Mouse (Mus musculus) stomach, embryonic 15.5 days (tissue): ENCODE measurements around the gene Fam47e. TPM values are rescaled to one million over a fixed set of nuclear protein-coding genes. Genes with fewer than 3 reads are reported as not detected.

Source experiments
- ATAC-seq: fragments of 200-750 bp; cut with Nextera tagmentation; 2 replicates; pipeline ENCODE4 v1.8.0; 2017; ENCODE audit warnings: low read depth, moderate number of reproducible peaks, moderate TSS enrichment; ENCODE audit not compliant: insufficient read depth, low FRiP score
- H3K27ac ChIP-seq: fragments of 300-500 bp; sonication (generic); 2 replicates; pipeline ENCODE4 v1.5.1; 2015; ENCODE audit warnings: mild to moderate bottlenecking, inconsistent platforms
- H3K27me3 ChIP-seq: fragments of 300-500 bp; sonication (generic); replicated peaks from 2 replicates; pipeline ENCODE4 v1.6.1; 2015; ENCODE audit warnings: inconsistent platforms
- H3K36me3 ChIP-seq: fragments of 300-500 bp; sonication (generic); 2 replicates; pipeline ENCODE4 v1.6.1; 2015; ENCODE audit warnings: inconsistent platforms
- H3K4me1 ChIP-seq: fragments of 300-500 bp; sonication (generic); 2 replicates; pipeline ENCODE4 v1.6.1; 2015; ENCODE audit warnings: inconsistent platforms
- H3K4me2 ChIP-seq: fragments of 300-500 bp; sonication (generic); 2 replicates; pipeline ENCODE4 v1.6.1; 2015; ENCODE audit warnings: mild to moderate bottlenecking, inconsistent platforms
- H3K4me3 ChIP-seq: fragments of 300-500 bp; sonication (generic); replicated peaks from 2 replicates; pipeline ENCODE4 v1.5.1; 2015; ENCODE audit warnings: inconsistent platforms
- H3K9ac ChIP-seq: fragments of 300-500 bp; sonication (generic); 2 replicates; pipeline ENCODE4 v1.6.1; 2015; ENCODE audit warnings: inconsistent platforms
- H3K9me3 ChIP-seq: fragments of 300-500 bp; sonication (generic); 2 replicates; pipeline ENCODE4 v1.6.1; 2016; ENCODE audit warnings: inconsistent platforms
- WGBS: fragments of 180-500 bp; shearing (Covaris S2); methylation state at CpG from one replicate; pipeline ENCODE4 v1.1.7; 2015; 5-methylcytosine and 5-hydroxymethylcytosine counted together
- polyA plus RNA-seq: library from polyadenylated mRNA; unstranded; fragments of >200 nt; fragmentation: Nextera tagmentation; extraction: Ambion mirVana; gene quantifications from 2 replicates; pipeline ENCODE4 v1.2.1, GENCODE M21; 2015

Fam47e gene
- polyA plus RNA-seq, 1 experiment from 2014 or later: 0.36 TPM

DNA sequence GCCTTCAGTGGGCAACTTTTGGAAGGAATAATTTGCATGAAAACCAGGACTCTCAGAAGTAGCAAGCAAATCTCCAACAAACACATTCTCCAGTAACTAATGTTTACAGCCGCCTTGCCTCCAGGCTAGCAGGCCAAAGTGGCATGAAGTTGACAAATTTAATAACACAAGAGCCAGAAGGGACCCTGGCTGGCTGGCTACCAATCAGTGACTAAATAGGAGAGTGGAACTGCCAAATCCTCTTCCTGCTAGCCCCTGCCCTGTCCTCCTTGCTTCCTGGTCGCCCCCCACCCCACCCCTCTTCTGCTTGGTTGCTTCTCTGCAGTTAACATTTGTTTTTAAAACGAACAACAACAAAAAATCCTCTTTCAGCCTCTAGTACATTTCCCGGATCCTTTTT, 426 bp upstream of the Fam47e start:
- no peak overlapping the region for H3K9ac ChIP-seq
- H3K36me3 ChIP-seq: no peaks in the 10 kb centered on the region
- no peaks in the 10 kb centered on the region for H3K9me3 ChIP-seq
- H3K4me3 ChIP-seq: no peak overlapping the region
- no peak overlapping the region for H3K27ac ChIP-seq
- WGBS: 72% methylated on average over 4 of the region's 4 CpGs
- no peaks in the 10 kb centered on the region for H3K27me3 ChIP-seq
- H3K4me1 ChIP-seq: no peaks in the 10 kb centered on the region
- no peak overlapping the region for H3K4me2 ChIP-seq
- ATAC-seq: no peak

DNA sequence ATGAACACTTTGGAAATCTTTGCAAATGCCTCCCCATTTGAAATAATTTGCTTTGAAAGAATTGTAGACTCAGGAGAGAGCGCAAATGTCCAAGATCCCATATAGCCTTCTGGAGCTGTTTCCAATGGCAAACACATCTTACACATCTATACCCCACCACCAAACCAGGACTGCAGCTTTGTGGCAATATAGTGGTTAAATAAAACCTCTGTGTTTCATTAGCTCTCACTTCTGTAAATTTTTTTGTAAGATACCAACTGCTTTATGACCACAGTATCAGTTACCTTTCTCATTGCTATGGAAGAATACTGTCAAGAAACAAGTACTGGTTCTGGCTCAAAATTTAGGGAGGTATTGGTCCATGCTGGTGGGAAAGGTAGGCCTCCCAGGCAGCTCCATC, 1.0 kb downstream of the Fam47e start:
- H3K9ac ChIP-seq: no peak overlapping the region
- H3K36me3 ChIP-seq: no peaks in the 10 kb centered on the region
- H3K27me3 ChIP-seq: no peaks in the 10 kb centered on the region
- ATAC-seq: no peak
- H3K4me1 ChIP-seq: no peaks in the 10 kb centered on the region
- WGBS: 92% methylated on average over 1 of the region's 1 CpGs
- no peak overlapping the region for H3K4me3 ChIP-seq
- H3K9me3 ChIP-seq: no peaks in the 10 kb centered on the region
- no peak overlapping the region for H3K4me2 ChIP-seq
- no peak overlapping the region for H3K27ac ChIP-seq

DNA sequence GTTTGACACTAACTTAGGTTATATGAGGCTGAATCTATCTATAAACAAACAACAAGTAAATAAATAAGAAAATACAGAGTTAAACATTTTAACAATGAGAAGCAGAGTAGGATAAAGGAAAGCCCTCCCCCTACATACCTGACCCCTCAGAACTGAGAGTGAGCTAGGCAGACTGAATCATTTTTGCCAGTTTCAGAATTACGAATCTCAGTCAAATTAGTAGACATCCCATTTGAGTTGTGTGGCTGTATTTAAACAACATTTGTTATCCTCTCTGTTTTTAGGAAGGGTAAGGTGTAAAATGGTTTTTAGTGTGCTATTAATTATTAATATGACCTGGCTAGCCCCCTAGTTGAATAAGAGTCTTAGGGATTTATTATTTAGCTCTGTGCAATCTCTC, 2.6 kb downstream of the Fam47e start:
- 88% methylated on average over 1 of the region's 1 CpGs for WGBS
- Histone ChIP-seq H3K4me3 (no peak overlapping the region), H3K36me3 (no peaks in the 10 kb centered on the region), H3K9me3 (no peaks in the 10 kb centered on the region), H3K4me2 (no peak overlapping the region), H3K4me1 (no peaks in the 10 kb centered on the region), H3K27ac (no peak overlapping the region), H3K27me3 (no peaks in the 10 kb centered on the region), H3K9ac (no peak overlapping the region)
- ATAC-seq: no peak

DNA sequence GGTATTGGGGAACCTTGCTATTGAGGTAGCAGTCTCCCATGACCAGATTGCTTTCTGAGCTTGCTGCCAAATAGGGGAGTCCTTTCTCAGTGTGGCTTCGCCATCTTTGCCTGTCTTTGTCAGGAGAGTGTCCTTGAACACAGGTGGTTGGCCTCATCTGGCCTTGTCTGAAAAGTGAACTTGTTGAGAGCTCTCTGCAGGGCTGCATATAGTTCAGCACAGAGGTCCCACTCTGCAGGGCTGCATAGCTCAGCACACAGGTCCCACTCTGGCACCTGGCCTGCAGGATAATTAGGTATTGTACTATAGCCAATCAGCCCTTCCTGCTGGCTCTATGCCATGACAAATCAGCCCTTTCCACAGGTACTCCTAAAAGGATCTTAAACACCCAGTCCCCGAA, 5.3 kb downstream of the Fam47e start:
- H3K9me3 ChIP-seq: no peaks in the 10 kb centered on the region
- H3K27me3 ChIP-seq: no peaks in the 10 kb centered on the region
- H3K4me3 ChIP-seq: no peak overlapping the region
- H3K36me3 ChIP-seq: no peaks in the 10 kb centered on the region
- 66% methylated on average over 2 of the region's 2 CpGs for WGBS
- H3K27ac ChIP-seq: no peak overlapping the region
- no peaks in the 10 kb centered on the region for H3K4me1 ChIP-seq
- no peak for ATAC-seq
- no peak overlapping the region for H3K9ac ChIP-seq
- no peak overlapping the region for H3K4me2 ChIP-seq

DNA sequence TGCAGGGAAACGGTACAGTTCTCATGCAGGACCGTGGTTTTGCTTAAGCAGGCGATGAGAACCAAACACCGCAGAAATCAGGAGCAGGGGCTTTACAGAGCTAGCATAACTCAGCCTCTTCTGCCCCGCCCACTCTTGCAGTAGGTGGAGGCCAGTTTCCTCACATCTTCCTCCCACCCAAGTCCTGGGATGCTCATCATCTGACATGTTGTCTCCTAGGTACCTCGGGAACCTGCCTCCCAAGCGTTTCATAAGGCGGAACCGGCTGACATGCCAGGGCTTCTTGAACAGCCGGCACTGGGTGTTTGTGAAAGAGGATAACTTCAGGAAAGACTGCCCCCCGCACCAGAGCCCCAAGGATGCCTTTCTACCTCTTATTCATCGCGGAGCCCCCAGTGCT, 7.1 kb downstream of the Fam47e start:
- H3K9me3 ChIP-seq: no peaks in the 10 kb centered on the region
- no peak for ATAC-seq
- H3K36me3 ChIP-seq: no peaks in the 10 kb centered on the region
- H3K27me3 ChIP-seq: no peaks in the 10 kb centered on the region
- H3K4me1 ChIP-seq: no peaks in the 10 kb centered on the region
- no peak overlapping the region for H3K4me3 ChIP-seq
- H3K9ac ChIP-seq: no peak overlapping the region
- H3K4me2 ChIP-seq: no peak overlapping the region
- 76% methylated on average over 13 of the region's 13 CpGs for WGBS
- no peak overlapping the region for H3K27ac ChIP-seq

DNA sequence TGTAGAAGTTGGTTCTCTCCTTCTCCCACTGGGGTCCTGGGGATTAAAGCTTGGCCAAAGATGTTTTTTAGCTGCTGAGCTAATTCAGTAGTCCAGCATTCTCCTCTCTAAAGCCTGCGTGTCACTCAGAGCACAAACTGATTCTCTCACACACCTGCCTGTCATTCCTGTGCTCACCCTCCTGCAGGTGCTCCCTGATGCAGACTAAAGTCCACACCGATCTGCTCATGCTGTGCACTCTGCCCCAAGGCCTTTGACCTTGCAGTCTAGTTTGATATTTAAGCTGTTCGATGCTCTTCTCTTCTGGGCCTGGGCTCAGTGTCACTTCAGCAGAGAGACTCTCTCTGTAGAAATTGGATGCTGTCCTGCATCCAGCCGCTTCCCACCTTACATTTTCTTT, 16.4 kb downstream of the Fam47e start:
- no peaks in the 10 kb centered on the region for H3K36me3 ChIP-seq
- H3K27me3 ChIP-seq: no peaks in the 10 kb centered on the region
- H3K4me1 ChIP-seq: no peaks in the 10 kb centered on the region
- 79% methylated on average over 4 of the region's 4 CpGs for WGBS
- H3K27ac ChIP-seq: no peak overlapping the region
- ATAC-seq: no peak
- H3K4me3 ChIP-seq: no peak overlapping the region
- H3K9ac ChIP-seq: no peak overlapping the region
- H3K4me2 ChIP-seq: no peak overlapping the region
- H3K9me3 ChIP-seq: no peaks in the 10 kb centered on the region

DNA sequence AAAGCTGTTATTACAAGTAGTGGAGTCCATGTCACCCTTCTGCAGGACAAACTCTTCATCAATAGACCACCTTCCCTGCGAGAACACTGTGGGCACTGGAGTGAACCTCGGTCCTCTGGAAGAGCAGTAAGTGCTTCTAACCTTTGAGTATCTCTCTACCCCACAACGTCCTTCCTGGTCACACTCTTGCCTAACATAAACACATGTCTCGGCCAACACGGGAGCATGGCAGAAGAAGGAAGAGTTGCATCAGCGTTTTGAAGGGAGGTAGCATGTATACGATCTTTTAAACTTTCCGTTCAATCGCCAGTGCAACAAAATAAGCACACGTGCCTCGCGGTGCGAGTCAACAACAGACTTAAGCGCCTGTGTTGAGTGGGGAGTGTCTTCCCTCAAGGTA, 24.7 kb downstream of the Fam47e start:
- Histone ChIP-seq H3K9me3 (no peaks in the 10 kb centered on the region), H3K4me1 (no peaks in the 10 kb centered on the region), H3K36me3 (no peaks in the 10 kb centered on the region), H3K27ac (no peak overlapping the region), H3K27me3 (no peaks in the 10 kb centered on the region), H3K4me2 (no peak overlapping the region), H3K4me3 (no peak overlapping the region), H3K9ac (no peak overlapping the region)
- ATAC-seq: no peak
- 74% methylated on average over 14 of the region's 14 CpGs for WGBS

DNA sequence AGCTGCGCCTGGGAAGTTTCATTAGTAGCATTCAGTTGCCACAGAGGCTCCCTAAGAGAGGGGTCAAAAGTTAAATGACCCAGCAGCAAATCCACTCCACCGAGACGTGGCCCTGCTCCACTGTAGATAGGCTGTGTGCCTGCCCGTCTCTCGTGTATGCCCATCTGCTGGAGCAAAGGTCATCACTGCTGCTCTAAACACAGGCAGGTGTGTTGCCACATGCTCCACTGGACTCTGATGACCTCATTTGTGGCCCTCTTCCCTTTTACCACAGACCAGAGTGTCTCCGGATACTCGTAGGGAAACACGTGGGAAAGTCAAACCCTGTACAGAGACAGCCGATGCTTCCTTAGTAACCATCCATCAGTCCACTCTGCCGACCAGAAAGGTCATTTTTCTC, 31.1 kb downstream of the Fam47e start:
- no peak overlapping the region for H3K4me3 ChIP-seq
- no peak; the same call in 1 of the 2 replicates for ATAC-seq
- no peaks in the 10 kb centered on the region for H3K9me3 ChIP-seq
- no peaks in the 10 kb centered on the region for H3K36me3 ChIP-seq
- H3K4me2 ChIP-seq: no peak overlapping the region
- no peaks in the 10 kb centered on the region for H3K27me3 ChIP-seq
- H3K4me1 ChIP-seq: no peaks in the 10 kb centered on the region
- H3K9ac ChIP-seq: no peak overlapping the region
- H3K27ac ChIP-seq: no peak overlapping the region
- WGBS: 33% methylated on average over 10 of the region's 10 CpGs

DNA sequence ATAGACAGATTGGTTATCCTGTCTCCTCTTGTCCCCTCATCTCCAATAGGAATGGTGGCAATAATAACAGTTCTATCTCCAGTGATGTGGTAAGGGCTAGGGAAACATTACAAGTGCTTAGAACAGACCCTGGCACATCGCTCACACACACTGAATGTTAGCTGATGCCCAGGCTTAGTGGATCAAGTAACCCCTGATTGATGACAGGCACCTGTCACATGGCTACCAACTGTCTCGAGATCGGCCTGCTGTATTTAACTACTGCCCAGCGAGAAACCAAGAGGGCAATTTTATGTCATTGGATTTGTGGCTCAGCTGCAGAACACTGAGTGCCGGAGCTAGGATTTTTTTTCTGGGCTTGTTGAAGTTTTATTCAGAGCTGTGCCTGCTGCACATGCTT, 40.2 kb downstream of the Fam47e start:
- H3K4me2 ChIP-seq: no peak overlapping the region
- H3K27me3 ChIP-seq: no peaks in the 10 kb centered on the region
- H3K4me1 ChIP-seq: no peaks in the 10 kb centered on the region
- H3K36me3 ChIP-seq: no peaks in the 10 kb centered on the region
- WGBS: 82% methylated on average over 5 of the region's 5 CpGs
- no peak for ATAC-seq
- H3K9me3 ChIP-seq: no peaks in the 10 kb centered on the region
- no peak overlapping the region for H3K27ac ChIP-seq
- H3K4me3 ChIP-seq: no peak overlapping the region
- H3K9ac ChIP-seq: no peak overlapping the region

DNA sequence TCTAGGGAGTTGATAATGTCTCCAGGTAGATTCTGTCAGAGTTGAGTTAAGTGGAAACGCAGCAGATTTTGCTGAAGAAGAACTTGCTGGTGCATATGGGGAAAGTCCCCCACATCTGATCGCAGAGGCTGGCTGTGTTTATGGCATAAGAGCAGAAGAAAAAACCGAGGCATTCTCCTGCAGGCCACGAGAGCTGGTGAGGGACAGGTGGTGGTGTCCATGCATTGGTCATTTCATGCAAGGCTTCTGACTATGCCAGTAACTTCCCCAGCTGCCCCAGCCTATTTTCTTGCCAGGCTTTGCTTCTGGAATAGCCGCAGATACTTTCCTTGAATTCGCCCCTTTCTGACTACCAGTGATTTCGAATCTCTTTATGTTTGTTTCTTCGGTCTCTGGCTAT, 42.0 kb downstream of the Fam47e start:
- Histone ChIP-seq H3K27ac (no peak overlapping the region), H3K9ac (no peak overlapping the region), H3K27me3 (no peaks in the 10 kb centered on the region), H3K4me3 (no peak overlapping the region), H3K36me3 (no peaks in the 10 kb centered on the region), H3K4me1 (no peaks in the 10 kb centered on the region), H3K9me3 (no peaks in the 10 kb centered on the region), H3K4me2 (no peak overlapping the region)
- no peak for ATAC-seq
- 89% methylated on average over 8 of the region's 8 CpGs for WGBS

DNA sequence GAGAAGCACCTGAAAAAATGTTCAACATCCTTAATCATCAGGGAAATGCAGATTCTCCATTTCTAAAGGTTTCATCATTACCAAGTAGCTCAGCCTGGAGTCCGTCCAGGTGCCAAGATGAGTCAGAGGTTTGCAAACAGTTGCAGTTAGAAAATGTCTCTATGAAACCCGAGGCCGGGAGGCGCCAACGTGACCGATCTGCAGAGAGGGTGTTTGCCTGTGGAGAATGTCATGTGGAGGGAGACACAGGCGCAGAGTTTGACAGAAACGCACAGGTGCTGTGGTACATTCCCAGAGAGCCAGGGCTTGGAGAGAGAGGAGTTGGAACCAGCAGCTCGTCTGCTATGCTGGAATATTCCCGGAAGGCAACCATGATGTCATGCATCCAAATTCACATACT, 44.2 kb downstream of the Fam47e start:
- Histone ChIP-seq H3K4me3 (no peak overlapping the region), H3K36me3 (no peaks in the 10 kb centered on the region), H3K9ac (no peak overlapping the region), H3K4me2 (no peak overlapping the region), H3K9me3 (no peaks in the 10 kb centered on the region), H3K27me3 (no peaks in the 10 kb centered on the region), H3K27ac (no peak overlapping the region), H3K4me1 (0 out of 2 replicates have a peak, but pooled peaks cover 4% of the 10 kb centered on the region)
- WGBS: 60% methylated on average over 10 of the region's 10 CpGs
- no peak for ATAC-seq

DNA sequence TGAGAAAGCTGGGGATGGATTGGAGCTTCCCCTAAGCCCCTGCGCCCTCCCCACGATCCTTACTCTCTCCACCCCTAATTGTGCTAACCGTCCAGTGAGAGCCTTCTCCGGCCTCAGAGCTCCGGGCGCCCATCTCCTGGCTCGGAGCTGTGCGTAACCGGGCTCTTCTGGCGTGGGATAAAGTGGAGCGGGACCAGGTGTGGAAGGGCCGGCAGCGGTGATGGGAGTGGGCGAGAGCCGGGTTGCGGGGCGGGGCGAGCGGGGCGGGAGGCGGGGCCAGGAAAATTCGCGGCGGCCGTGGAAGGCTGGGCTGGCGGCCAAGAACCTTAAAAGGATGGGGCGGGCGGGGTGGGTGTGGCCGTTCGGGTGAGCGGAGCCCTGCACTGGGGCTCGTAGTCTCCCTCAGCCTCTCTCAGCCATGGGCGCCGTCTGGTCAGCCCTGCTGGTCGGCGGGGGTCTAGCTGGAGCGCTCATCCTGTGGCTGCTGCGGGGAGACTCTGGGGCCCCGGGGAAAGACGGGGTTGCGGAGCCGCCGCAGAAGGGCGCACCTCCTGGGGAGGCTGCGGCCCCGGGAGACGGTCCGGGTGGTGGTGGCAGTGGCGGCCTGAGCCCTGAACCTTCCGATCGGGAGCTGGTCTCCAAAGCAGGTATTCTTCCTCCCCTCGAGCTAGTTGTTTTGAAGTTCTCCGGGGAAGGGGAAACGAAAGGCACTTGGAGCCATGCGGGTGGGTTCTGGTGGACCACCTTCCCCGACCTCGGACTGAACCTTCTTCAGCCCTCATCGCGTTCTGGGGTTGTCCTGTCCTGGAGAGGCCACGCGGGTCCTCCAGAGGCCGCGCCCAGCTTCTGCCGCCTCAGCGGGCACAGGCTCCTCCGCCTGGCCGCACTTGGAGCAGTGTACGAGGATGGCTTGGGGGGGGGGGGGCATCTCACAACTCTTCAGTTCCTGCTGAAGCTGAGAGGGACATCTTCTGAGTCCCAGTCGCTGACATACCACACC, 48.1 kb downstream of the Fam47e start, which contains the start of gene Stbd1:
Gene Stbd1 (plus strand): TSS at position 351 of the 1,000 bp plus-strand sequence.
- Histone ChIP-seq H3K9ac (peak within 1 kb of the TSS; percentile 53), H3K9me3 (no peaks in the 10 kb centered on the region), H3K4me3 (peak within 1 kb of the TSS; percentile 66), H3K27ac (peak within 1 kb of the TSS; percentile 81), H3K36me3 (peaks cover 3% of the 10 kb centered on the region; the same call in 1 of the 2 replicates), H3K27me3 (no peaks in the 10 kb centered on the region), H3K4me2 (peak within 1 kb of the TSS; percentile 79), H3K4me1 (peaks cover 4% of the 10 kb centered on the region; the same call in 1 of the 2 replicates)
- under 1% methylated on average over 67 of the region's 69 CpGs for WGBS
- peak; percentile 94 for ATAC-seq
